Mouse (Mus musculus): Measurements from ENCODE around the gene Mif4gd.

DNA sequence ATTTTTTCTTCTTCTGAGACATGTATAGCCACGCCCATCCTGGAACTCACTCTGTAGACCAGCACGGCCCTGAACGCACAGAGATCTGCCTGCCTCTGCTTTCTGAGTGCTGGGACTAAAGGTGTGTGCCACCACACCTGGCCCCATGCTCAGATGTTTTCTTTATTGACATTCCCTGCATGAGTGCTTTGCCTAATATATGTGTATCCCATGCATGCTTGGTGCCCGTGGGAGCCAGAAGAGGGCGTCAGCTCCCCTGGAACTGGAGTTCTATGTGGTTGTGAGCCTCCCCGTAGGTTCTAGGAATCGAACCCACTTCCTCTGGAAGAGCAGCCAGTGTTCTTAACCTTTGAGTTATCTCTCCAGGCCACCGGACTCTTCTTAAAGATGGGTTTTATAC is 22.3 kb upstream of the Mif4gd start:
- TF ChIP-seq POLR2A (IDR thresholded peaks at IDR 0.05; ENCODE audit: low read depth, low read length) (no peak), CTCF (conservative IDR thresholded peaks at IDR 0.05; ENCODE audit: insufficient read depth, insufficient read length, low read depth, low read length) (no peak)
